Mouse (Mus musculus): ENCODE measurements around the gene Bcl11a. TPM values are rescaled to one million over a fixed set of nuclear protein-coding genes. Genes with fewer than 3 reads are reported as not detected.

Bcl11a gene
- polyA plus RNA-seq, 1 experiment = 7.6 TPM

GRCm38 (mm10) chr11:24214509-24215134 is 136.8 kb downstream of the Bcl11a start:
- TF ChIP-seq POLR2A (IDR thresholded peaks at IDR 0.05; ENCODE audit: low read depth, low read length) (no peak), CTCF (IDR thresholded peaks at IDR 0.05; ENCODE audit: borderline replicate concordance, insufficient read depth, low read length) (no peak)
- Histone ChIP-seq H3K27ac (ENCODE audit: insufficient read depth, low read length) (no peak overlapping the region), H3K4me1 (ENCODE audit: control insufficient read depth, insufficient read depth, low read length) (no peaks in the 10 kb centered on the region), H3K4me3 (ENCODE audit: insufficient read depth, low read length) (no peak overlapping the region)

GRCm38 (mm10) chr11:24217741-24218333 is 140.0 kb downstream of the Bcl11a start:
- peak; percentile 25; the same call in 1 of the 2 replicates for TF ChIP-seq CTCF (IDR thresholded peaks at IDR 0.05; ENCODE audit: borderline replicate concordance, insufficient read depth, low read length)
- TF ChIP-seq POLR2A (IDR thresholded peaks at IDR 0.05; ENCODE audit: low read depth, low read length) = no peak
- H3K27ac ChIP-seq (ENCODE audit: insufficient read depth, low read length) = no peak overlapping the region

GRCm38 (mm10) chr11:24221601-24222307 is 143.9 kb downstream of the Bcl11a start:
- no peak overlapping the region for H3K27ac ChIP-seq (ENCODE audit: insufficient read depth, low read length)
- H3K4me3 ChIP-seq (ENCODE audit: insufficient read depth, low read length) = no peak overlapping the region
- no peak for TF ChIP-seq POLR2A (IDR thresholded peaks at IDR 0.05; ENCODE audit: low read depth, low read length)
- H3K4me1 ChIP-seq (ENCODE audit: control insufficient read depth, insufficient read depth, low read length) = no peaks in the 10 kb centered on the region

More at GRCm38 (mm10) chr11:24217741-24218333, 140.0 kb downstream of the Bcl11a start:
- no peaks in the 10 kb centered on the region for H3K4me1 ChIP-seq (ENCODE audit: control insufficient read depth, insufficient read depth, low read length)
- no peak overlapping the region for H3K4me3 ChIP-seq (ENCODE audit: insufficient read depth, low read length)

Other genes with a start within 250 kb of the Bcl11a start
- 14.1 and 16.2 TPM in 2 replicates for gene Papolg, start 182.8 kb upstream of the Bcl11a start, polyA plus RNA-seq (2011; ENCODE audit: insufficient read length, low read depth, missing spikeins)
- not detected in 2 replicates for gene A830031A19Rik, start 3.0 kb upstream of the Bcl11a start, polyA plus RNA-seq (2011; ENCODE audit: insufficient read length, low read depth, missing spikeins)